Mouse (Mus musculus) megakaryocyte progenitor cell, adult 5-6 weeks (primary cell): ENCODE measurements at regions not wholly inside any gene's neighbourhood (a gene's known extent, or its start where the extent isn't known, plus 50 kb on each side); places are given as distances from the start of the nearest gene placed in this dataset.

Experiments used
- ATAC-seq: replicated peaks from 2 replicates; pipeline ENCODE4 v1.8.0; 2016; ENCODE audit warnings: mild to moderate bottlenecking, moderate TSS enrichment, inconsistent platforms; ENCODE audit not compliant: poor library complexity

GRCm38 (mm10) chr12:79890887-79891286 is 221.9 kb downstream of the Zfp36l1 start:
- ATAC-seq = no peak

GRCm38 (mm10) chr12:79890291-79890690 is 222.5 kb downstream of the Zfp36l1 start:
- ATAC-seq = no peak

- peak; percentile 64 for ATAC-seq
Observed at GRCm38 (mm10) chr12:79888812-79889211, 224.0 kb downstream of the Zfp36l1 start.

GRCm38 (mm10) chr12:79888086-79888485 is 224.7 kb downstream of the Zfp36l1 start:
- no peak for ATAC-seq

- no peak for ATAC-seq
Observed at GRCm38 (mm10) chr12:79887225-79887886, 225.5 kb downstream of the Zfp36l1 start.

GRCm38 (mm10) chr12:79886494-79886893 is 226.3 kb downstream of the Zfp36l1 start:
- no peak for ATAC-seq

GRCm38 (mm10) chr12:79885286-79885685 is 227.5 kb downstream of the Zfp36l1 start:
- no peak for ATAC-seq

- no peak for ATAC-seq
Observed at GRCm38 (mm10) chr12:79883651-79884050, 229.2 kb downstream of the Zfp36l1 start.

- 0 out of 2 replicates have a peak, but pooled peaks have one; percentile 29 for ATAC-seq
Observed at GRCm38 (mm10) chr12:79880751-79881261, 232.0 kb downstream of the Zfp36l1 start.

- ATAC-seq = no peak
Observed at GRCm38 (mm10) chr12:79880346-79880745, 232.5 kb downstream of the Zfp36l1 start.

GRCm38 (mm10) chr12:79879918-79880273 is 232.9 kb downstream of the Zfp36l1 start:
- no peak for ATAC-seq

- ATAC-seq = no peak
Observed at GRCm38 (mm10) chr12:79879093-79879917, 233.5 kb downstream of the Zfp36l1 start.

GRCm38 (mm10) chr12:79878766-79879092 is 234.1 kb downstream of the Zfp36l1 start:
- no peak for ATAC-seq

GRCm38 (mm10) chr12:79878163-79878562 is 234.7 kb downstream of the Zfp36l1 start:
- no peak for ATAC-seq

- no peak for ATAC-seq
Observed at GRCm38 (mm10) chr12:79874333-79874732, 238.5 kb downstream of the Zfp36l1 start.

- no peak for ATAC-seq
Observed at GRCm38 (mm10) chr12:79865179-79865552, 247.6 kb downstream of the Zfp36l1 start.

GRCm38 (mm10) chr12:79864346-79865178 is 248.3 kb downstream of the Zfp36l1 start:
- ATAC-seq = 0 out of 2 replicates have a peak, but pooled peaks have one; percentile 14
